Mouse (Mus musculus): ENCODE measurements around the gene Trim47.

Gene Trim47

DNA sequence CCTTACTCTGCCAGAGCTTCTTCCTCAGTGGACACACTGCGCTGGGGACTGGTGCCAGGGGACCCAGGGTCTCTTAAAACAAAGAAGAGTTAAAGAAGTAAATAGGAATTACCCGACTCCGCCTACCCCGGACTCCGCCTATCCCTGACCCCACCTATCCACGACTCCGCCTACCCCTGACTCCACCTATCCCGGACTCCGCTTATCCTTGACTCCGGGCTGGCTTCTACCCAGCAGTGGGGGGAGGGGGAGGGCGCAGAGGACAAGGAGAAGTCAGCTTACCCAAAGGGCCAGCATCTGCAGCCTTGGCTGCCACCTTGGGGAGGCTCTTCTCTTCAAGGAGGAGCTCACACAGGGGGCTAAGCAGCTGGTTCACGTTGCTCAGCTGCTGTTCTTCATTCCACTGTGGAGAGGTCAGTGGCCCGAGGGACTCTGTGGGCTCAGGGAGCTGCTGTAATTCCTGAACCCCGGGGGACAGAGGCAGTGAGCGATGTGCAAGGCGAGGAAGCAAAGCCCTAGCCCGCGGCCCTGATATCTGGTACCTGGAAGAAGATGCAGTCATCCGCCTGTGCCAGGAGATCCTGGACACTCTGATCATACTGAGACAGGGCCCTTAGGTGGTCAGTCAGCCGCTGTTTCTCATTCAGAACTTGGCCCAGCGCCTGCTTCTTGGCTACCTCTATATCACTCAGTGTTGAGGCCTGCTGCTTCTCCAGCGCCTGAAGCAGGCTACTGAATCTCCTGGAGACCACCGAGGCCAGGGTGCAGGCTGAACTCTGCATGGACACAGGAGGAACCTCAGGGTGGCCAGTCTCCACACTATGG is at the start of gene Trim47:
Trim47 (minus strand) TSS at position 55 of the 825 bp plus-strand sequence.
- DNase-seq (ENCODE audit: low read depth, low spot score), result no peak

DNA sequence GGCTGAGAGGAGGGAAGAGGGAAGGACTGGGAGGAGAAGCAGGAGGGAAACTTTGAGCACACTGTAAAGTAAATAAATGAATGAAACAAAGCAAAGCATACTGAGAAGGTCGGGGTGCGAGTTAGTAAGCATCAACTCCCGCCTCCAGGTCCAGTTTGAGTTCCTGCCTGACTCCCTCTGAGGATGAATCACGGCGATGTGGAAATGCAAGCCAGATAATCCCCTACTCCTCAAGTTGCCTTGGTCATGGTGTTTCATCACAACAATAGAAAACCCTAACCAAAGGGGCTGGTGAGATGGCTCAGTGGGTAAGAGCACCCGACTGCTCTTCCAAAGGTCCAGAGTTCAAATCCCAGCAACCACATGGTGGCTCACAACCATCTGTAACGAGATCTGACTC is 49.0 kb upstream of the Trim47 start:
- DNase-seq (ENCODE audit: low read depth, low spot score), result no peak

DNA sequence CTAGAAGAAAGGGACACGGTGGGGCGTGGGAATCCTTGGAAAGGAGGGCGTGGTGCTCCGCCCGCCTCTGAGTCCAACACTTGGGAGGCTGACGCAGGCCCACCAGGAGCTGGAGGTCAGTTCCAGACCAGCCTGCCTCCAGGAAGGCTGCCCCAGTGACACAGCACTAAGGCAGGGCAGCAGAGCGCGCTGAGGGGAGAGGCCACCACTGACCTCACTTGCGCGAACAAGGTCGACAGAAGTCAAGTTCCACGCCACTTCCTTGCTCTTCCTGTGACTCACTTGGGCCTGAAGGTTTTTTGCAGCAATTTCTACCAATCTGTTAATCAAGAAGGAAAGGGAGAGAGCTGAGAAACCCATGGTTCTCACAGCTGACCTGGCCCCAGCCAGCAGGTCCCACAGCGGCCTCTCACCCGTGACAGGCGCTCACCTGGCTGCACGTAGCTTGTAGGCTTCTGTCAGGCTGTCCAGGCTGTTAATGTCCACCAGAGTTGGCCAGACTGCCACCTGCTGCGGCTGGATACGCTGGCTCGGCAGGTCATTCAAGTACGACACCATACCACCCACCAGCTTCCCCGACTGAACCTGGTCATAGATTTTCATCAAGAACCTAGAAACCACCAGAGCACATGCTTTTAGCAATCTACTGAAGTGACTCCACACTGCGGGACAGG is 47.9 kb upstream of the Trim47 start:
- DNase-seq (ENCODE audit: low read depth, low spot score), result no peak

DNA sequence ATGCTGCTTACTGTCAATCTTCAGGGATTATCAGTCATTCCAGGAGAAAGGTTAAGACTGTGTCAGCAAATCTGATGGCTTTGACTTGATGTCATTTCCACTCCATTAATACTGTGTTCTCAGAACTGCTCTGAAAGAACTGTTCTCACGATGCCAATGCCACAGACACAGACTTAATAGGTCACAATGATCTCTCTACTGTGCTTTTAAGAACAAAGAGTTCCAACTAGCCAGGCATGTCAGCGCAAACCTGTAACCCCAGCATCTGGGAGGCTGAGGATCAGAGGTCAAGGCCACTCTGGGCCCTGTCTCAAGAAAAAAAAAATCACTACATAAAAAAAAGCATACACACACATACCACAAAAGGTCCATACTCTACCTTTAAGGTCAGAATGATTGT is 44.9 kb upstream of the Trim47 start:
- DNase-seq (ENCODE audit: low read depth, low spot score), result no peak

DNA sequence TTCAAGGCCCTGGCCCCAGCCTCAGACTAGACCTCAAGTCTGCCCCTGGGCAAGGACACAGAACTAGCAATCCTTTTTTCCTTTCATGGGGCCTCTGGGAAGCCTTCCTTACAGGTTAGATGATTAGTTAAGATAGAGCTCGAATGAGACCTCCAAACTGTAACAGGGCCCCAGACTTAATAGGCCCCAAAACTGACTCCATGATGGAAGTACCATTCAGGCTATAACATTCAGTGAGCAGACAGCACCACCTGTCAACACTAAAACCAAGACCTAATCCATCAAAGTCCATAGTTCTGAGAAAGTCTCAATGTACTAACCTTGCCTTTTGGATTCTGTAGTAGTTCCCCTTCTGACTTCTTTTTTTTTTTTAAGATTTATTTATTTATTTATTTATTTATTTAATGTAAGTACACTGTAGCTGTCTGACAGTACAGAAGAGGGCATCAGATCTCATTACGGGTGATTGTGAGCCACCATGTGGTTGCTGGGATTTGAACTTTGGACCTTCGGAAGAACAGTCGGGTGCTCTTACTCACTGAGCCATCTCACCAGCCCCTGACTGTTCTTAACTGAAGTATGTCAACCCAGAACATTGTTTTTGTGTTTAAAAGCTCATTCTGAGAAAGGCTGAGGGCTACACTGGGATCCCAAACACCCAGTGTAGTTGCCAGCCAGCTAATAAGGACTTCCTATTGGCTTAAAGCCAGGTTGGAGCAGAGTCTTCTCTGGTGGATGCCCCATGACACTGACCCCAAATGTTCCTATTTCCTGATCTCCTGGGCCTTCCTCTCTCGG is 43.2 kb upstream of the Trim47 start:
- DNase-seq (ENCODE audit: low read depth, low spot score), result no peak

DNA sequence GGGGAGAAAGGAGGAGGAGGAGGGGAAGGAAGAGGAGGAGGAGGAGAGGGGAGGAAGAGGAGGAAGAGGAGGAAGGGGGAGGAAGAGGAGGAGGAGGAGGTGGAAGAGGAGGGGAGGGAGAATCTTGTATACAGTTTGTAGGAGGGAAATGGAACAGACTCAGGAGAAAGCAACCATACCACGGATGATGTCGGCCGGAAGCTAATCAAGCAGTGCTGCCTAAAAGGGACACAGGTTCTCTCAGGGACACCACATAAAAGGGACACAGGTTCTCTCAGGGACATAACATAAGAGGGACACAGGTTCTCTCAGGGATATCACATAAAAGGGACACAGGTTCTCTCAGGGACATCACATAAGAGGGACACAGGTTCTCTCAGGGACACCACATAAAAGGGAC is 42.2 kb upstream of the Trim47 start:
- DNase-seq (ENCODE audit: low read depth, low spot score), result no peak

DNA sequence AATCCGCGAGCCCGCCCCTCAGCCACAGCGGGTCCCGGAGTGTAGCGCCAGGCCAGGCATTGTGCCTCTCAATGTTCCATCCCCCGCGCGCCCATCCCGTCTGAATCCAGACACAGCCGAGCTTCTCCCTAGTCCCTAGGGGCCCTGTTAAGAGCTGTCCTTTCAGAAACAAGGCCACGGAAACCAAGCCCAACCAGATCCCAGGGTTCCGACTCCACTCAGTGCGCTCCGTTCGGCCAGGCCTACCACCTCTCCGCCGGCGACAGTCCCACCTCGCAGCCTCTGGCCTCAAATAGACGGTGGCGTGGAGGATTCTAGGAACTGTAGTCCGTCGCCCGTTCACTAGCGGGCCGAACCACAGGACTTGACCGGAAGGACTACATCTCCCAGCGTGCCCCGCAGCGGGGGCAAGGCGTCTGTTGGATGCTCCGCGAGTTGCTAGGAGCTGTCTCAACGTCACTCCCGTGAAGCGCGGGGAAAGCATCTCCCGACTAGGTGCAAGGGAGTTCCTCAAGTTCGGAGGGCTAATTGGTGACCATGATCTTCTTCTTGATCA is 41.0 kb upstream of the Trim47 start, which contains the start of gene Fbf1:
Fbf1 (minus strand) TSS at position 283 of the 556 bp plus-strand sequence.
- DNase-seq (ENCODE audit: low read depth, low spot score), result peak; percentile 85

DNA sequence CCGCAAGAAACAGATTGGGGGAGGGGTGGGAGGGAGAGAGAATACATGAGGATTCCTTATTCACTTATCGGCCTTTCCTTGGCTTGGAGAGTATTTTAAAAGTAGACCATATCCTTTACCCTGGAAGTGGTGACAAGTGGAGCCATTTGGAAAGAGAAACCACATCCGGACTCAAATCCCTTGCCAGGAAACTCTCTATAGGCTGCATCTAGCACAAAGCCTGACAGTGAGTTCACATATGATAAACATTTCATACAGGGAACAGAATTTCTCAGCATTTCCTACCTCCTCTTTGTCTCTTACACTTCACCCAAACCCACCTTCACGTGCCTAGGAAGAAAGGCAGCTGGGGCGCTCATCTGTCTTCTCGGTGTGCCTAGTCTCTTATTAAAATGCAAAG is 40.2 kb upstream of the Trim47 start:
- DNase-seq (ENCODE audit: low read depth, low spot score), result no peak

DNA sequence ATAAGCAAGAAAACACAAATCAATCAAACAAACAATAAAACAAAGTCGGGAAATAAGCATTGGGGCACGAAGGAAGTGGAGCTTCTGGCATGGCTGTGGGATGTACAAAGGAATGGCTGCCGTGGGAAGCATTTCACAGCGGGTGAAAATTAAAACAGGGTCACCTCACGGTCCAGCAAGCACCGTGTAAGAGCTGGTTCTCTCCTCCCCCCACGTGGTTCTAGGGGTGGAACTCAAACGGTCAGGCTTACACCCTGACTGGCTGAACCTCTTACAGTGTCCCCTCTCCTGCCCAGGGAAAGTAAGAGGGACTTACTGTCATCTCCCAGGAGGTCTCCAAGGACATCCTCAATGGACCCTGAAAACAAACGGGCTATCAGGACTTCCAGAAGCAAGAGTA is 36.0 kb upstream of the Trim47 start:
- no peak for DNase-seq (ENCODE audit: low read depth, low spot score)

DNA sequence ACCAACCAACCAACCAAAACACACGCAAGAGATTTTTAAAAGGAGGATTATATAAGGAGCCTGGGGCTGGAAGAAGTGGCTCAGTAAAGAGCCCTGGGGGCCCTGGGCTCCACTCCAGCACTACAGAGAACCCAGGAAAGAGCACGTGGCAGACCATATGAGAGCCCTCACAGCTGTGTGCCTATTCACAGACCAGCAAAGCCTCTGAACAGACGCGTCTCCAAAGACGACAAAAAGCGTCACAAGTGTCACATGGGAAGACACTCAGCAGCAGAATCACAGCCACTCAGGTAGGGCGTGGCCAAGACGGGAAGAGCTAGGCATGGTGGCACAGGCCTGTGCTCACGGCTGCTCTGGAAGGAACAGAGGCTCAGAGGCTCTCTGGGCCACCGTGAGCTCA is 35.1 kb upstream of the Trim47 start:
- DNase-seq (ENCODE audit: low read depth, low spot score), result no peak

DNA sequence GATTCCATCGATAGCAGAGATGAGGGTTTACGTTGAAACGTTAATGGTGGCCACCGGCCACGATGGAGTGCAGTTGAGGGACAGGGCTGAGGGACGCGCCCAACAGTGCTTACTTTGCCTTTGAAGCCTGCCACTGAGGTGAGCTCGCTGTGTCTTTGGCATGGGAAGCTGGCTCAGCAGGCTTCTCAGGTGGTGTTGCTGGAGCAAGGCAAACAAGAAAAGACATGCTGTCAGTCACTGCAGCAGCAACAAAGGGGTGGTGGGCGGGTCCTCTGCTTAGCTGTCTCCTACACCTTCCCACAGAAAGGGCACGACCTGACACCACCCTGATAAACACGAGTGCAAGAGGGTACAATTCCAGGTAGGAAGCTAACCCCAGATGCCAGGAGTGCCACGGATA is 34.3 kb upstream of the Trim47 start:
- DNase-seq (ENCODE audit: low read depth, low spot score), result no peak

DNA sequence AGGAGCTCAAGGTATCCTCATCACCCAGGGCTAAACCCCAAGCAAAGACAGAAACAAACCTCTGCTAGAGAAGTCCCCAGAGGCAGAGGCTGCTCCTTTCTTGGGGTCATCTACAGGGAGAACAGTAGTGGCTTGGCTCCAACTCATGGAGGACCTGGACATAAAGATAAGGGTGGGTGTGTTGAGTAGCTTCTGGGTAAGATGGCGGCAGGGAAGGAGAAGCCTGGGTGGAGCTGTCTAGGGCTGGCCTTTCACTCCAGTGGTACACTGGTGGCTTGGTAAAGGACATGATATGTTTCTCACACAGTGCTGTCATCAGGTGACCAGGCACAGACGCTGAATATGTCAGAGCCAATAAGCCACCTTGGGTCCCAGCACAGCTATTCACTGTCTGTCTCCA is 23.9 kb upstream of the Trim47 start:
- no peak for DNase-seq (ENCODE audit: low read depth, low spot score)

DNA sequence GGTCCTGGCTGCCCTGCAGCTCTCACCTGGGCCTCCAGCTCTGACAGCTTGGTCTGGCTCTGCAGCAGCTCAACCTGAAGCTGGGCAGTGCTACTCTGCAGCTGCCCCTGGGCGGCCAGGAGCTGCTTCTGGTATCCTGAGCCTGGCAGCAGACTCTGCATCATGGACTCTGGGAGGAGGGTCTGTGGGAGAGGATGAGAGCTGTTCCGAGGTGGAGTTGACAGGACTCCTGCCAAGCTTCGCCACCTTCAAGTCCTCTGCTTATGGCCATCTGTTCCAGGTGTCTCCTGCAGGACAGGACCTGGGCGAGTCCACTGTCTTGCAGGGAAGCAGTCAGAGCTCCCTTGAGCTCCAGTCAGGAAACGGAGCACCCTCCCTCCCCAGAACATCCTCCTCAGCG is 22.3 kb upstream of the Trim47 start:
- no peak for DNase-seq (ENCODE audit: low read depth, low spot score)

DNA sequence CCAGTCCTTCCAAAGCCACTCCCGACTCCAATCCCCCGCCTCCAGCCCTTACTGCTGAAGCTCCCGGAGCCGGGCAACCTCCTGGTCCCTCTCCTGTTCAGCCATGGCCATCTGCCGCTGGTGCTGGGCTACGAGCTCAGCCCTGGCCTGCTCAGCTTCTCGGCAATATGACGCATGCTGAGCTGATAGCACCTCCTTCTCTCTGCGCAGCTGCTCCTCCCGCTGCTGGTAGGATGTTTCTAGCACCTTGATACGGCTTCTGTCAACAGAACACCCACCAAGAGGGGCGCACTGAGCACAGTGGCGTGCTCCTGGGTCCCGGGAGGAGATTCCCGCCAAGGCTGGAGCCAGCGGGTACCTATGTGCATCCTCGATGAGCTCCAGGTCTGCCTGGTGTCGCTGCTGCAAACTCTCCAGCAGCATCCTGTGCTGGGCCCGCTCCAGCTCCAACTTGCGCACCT is 21.8 kb upstream of the Trim47 start:
- no peak for DNase-seq (ENCODE audit: low read depth, low spot score)

DNA sequence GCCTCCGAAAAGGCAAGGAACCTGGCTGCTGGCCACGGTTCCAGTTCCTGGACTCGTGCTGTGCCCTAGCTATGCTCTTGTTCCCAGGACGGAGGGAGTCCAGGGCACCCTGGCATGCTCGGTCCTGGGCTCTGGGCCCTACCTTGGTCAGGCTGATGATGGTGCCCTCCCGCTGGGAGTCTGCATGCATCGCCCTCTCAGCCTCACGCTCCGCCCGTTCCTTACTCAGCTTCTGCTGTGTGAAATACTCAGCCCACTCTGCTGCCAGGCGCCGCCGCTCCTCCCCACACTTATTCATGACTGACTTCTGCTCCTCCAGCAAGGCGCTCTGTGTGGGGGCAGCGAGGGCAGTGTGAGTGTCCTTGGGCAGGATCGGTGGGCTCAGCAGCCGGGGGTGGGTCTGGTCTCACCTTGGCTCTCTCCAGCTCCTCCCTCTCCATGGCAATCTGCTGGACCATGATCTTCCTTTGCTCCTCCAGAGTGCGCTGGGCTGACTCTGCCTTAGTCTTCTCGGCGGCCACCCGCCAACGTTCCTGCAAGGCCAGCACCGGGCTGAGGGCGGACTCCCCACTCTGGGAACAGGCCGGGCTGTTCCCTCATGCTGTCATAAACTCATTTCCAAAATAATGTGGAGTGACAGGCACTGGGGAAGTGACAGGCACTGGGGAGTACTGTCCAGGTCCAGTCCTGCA is 19.4 kb upstream of the Trim47 start:
- no peak for DNase-seq (ENCODE audit: low read depth, low spot score)

DNA sequence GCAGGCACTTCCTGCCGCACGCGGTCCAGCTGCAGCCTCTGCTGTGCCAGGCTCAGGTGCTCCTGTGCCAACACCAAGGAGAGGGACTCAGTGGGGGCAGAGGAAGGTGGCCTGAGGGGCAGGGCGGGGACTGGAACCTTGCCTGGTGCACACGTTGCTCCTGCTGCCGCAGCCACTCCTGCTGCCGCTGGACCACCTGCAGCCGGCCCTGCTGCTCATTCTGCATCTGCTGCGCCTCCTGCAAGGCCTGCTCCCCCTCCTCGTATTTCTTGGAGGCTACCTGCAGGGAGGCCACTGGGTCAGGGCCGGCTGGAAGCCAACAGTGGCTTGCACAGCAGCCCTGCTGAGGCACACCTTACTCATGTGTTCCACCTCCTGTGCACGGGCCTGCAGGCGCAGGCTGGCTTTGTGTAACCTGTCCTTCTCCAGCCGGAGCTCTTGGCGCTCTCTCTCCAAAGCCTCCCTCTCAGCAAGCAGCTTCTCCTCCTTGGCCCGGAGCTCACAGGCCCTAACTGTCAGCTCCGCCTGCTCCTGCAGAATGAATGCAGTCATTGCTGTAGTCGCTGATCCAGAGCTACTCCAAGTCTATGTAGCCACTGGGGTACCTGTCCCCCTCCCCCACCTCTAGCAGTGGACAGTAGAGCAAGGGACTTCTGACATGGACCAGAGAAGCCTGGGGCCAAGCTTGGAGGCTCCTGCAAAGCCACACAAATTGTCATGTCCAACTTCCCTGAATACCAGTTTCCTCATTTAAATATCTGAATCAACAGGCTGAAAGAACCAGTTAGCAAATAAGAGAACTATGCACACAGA is 18.7 kb upstream of the Trim47 start:
- no peak for DNase-seq (ENCODE audit: low read depth, low spot score)

DNA sequence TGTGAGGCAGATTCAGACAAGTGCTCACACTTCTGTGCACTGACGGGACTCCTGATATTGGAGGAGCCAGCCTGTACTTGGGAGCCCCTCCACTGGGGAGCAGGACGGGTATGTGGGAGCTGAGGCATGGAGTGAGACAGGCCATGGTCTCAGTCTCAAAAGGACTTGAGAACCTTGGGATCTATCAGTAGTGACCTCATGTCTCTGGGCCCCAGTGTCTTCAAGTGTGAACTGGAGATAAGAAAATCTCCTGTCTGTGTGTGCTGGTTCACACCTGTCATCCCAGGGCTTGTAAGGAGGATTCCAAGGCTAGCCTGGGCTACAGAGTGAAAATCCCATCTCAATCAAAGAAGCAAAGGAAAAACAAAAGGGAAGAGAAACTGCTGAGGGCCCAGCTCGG is 16.5 kb upstream of the Trim47 start:
- no peak for DNase-seq (ENCODE audit: low read depth, low spot score)

DNA sequence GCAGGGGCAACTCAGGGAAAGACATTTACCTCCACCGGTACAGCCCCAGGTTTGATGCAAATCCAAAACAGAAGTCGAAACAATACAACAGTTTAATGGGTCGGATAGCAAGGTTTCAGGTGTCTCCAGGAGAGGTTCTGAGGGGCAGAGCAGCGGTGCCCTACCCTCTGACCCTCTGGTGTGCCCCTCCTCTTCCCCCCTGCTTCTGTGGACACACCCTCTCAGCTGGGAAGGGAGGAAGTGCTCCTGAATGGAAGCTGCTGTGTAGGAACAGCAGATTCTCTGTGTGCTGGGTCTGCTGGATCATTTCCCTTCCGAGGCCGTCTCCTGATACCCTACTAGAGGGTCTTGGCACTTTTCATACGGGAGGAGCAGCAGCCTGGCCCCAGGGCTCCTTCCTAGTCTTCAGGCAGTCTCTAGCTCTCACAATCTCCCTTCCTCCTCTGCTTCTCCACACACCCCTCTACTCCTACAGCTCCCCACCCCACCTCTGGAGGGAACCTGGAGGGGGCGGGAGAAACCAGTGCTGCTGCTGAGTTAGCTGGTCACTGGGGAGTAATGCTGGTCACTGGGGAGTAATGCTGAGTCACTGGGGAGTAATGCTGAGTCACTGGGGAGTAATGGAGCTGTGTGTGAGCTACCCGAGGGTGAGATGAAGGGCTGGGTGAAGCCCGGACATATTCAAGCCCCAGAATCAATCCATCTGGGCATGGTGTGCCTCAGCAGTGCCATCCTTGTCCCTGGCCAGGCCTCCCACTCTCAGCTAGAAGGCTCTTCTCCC is 15.4 kb upstream of the Trim47 start:
- DNase-seq (ENCODE audit: low read depth, low spot score), result no peak

DNA sequence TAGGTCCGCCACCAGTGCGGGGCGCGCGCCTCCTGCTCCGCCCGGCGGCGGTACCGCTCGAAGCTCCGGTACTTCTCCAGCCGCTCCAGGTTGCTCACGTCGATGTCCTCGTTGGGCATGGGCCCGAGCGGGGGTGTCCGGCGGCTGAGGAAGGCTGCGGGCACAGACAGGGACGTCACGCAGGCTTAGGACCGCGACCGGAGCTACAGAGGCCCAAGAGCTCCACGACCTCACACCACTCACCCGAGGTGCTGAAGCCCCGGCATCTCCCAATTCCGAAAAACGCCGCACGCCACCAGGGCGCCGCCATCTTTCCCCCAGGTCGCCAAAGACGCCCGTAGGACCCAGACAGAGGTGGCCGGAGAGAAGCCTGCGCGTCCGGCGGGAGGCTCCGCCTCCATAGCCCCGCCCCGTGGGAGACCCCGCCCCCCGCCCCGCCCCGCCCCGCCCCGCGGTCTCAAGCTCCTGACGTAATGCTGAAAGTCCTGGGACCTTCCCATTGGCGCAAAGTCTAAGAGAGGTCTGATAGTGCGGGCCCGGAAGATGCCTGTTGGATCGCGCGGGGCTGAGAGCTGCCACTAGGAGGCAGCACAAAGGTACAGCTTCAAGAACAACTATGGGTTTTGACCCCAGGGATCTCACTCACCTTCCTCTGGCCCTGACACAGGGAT is 11.6 kb upstream of the Trim47 start, which contains the start of gene Mrpl38:
Mrpl38 (minus strand) TSS at position 401 of the 671 bp plus-strand sequence.
- peak; percentile 73 for DNase-seq (ENCODE audit: low read depth, low spot score)
